20 mouse cellular contexts compared by ENCODE assay signal in the genomic region with DNA sequence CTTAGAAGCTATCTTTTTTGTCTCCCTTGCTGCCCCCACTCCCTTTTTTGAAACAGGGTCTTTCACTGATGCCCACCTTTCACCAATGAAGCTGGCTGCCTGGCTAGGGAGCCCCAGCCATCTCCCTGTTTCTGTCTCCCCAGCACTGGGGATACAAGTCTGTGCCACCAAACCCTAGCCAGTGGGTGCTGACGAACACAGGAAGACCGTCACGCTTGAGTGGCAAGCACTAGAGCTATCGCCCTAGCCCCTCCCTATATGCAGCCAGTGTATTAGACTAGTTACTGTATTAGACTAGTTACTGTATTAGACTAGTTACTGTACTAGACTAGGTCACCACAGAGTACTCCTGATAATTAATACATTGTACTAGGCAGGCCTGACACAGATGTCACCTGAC.
A peak's percentile ranks its signal among the peaks of the same experiment; 100 is the strongest.
DNase-seq lines count a peak whose midpoint lies in the region; ATAC-seq and TF ChIP-seq lines count a peak whose summit lies in the region.
"Had no signal": no experiment of that assay in that cellular context is flagged by ENCODE, and none has a peak within 500 bp of the region (broad histone marks: within the 10 kb centered on the region; RNA-seq: fewer than 3 reads in every experiment).

No protein-coding gene starts in this region.

- no peak for DNase-seq in heart, adult 2 months
- no peak for DNase-seq in heart, postnatal 10 days
- DNase-seq in spleen, adult 18-20 months = peak; percentile 57 to 72
- DNase-seq in spleen, adult 12 weeks (ENCODE audit: low spot score) = no peak
- peak; percentile 28 to 46 for DNase-seq in spleen, postnatal 14 days (ENCODE audit: low spot score in 2 of 2)
- DNase-seq in lung, postnatal 4 days = no peak
- DNase-seq: adrenal gland, adult 2 months; adrenal gland, postnatal 25 days; cerebellum, adult 8-10 months; cerebellum, postnatal 25 days; forebrain, postnatal 0 days; gastrocnemius, postnatal 14 days; heart, postnatal 4 days had no signal

- no peak overlapping the region for H3K4me2 ChIP-seq in intestine, embryonic 16.5 days (ENCODE audit: low read depth, low read length)
- H3K4me2 ChIP-seq: embryonic facial prominence, embryonic 13.5 days; forebrain, embryonic 12.5 days; heart, embryonic 12.5 days; hindbrain, embryonic 12.5 days had no signal

- no peak for TF ChIP-seq CTCF in heart, adult 2 months (IDR thresholded peaks at IDR 0.05)

- no peak for TF ChIP-seq EP300 in heart, adult 2 months (IDR thresholded peaks at IDR 0.05; ENCODE audit: insufficient read depth, low read depth, low read length)

- 0 out of 2 replicates have a peak, but pooled peaks cover 1% of the 10 kb centered on the region for H3K79me2 ChIP-seq in heart, adult 2 months (replicated peaks; ENCODE audit: control insufficient read depth, insufficient read depth, low read length)

- no peaks in the 10 kb centered on the region for H3K27me3 ChIP-seq in heart, adult 2 months (ENCODE audit: control insufficient read depth, insufficient read depth, low read length)
- H3K27me3 ChIP-seq in intestine, embryonic 16.5 days (replicated peaks; ENCODE audit: control insufficient read depth, insufficient read depth, low read length) = no peaks in the 10 kb centered on the region
- H3K27me3 ChIP-seq: embryonic facial prominence, embryonic 13.5 days; forebrain, embryonic 12.5 days; heart, embryonic 12.5 days; hindbrain, embryonic 12.5 days had no signal

- H3K36me3 ChIP-seq in heart, adult 2 months (ENCODE audit: control insufficient read depth, insufficient read depth, low read length) = no peaks in the 10 kb centered on the region; the same call in 1 of the 2 replicates
- no peaks in the 10 kb centered on the region for H3K36me3 ChIP-seq in intestine, embryonic 16.5 days (ENCODE audit: control insufficient read depth, insufficient read depth, low read length)
- H3K36me3 ChIP-seq: embryonic facial prominence, embryonic 13.5 days; forebrain, embryonic 12.5 days; hindbrain, embryonic 12.5 days had no signal

- TF ChIP-seq POLR2A in heart, adult 2 months (IDR thresholded peaks at IDR 0.05; ENCODE audit: insufficient read depth, low read depth, low read length) = no peak

- no peak for ATAC-seq in inflammation-experienced regulatory T-cells, adult 6 months
- ATAC-seq in intestine, embryonic 16.5 days = no peak
- ATAC-seq: forebrain, postnatal 0 days; hindbrain, embryonic 16.5 days had no signal

- intact Hi-C loops in heart, adult 2 months (cut with DNase I) = loop anchor here (5.0 kb wide), 2 partner anchors 118 to 133 kb away; partner anchors contain the start of gene Nifk
- intact Hi-C loops in heart, postnatal 10 days (cut with DNase I) = no loop called here

- no peak overlapping the region for H3K4me3 ChIP-seq in heart, adult 2 months
- H3K4me3 ChIP-seq in intestine, embryonic 16.5 days (ENCODE audit: low read length) = no peak overlapping the region
- H3K4me3 ChIP-seq: embryonic facial prominence, embryonic 13.5 days; forebrain, embryonic 12.5 days; heart, embryonic 12.5 days; hindbrain, embryonic 12.5 days had no signal

- no peak overlapping the region for H3K9ac ChIP-seq in heart, adult 2 months (ENCODE audit: low read depth, low read length)
- no peak overlapping the region for H3K9ac ChIP-seq in intestine, embryonic 16.5 days (ENCODE audit: low read depth, low read length)
- H3K9ac ChIP-seq: embryonic facial prominence, embryonic 13.5 days; forebrain, embryonic 12.5 days; forebrain, postnatal 0 days; heart, embryonic 12.5 days; hindbrain, embryonic 12.5 days had no signal

- H3K4me1 ChIP-seq in heart, adult 2 months (ENCODE audit: control insufficient read depth, insufficient read depth, low read length) = peaks cover 27% of the 10 kb centered on the region
- peaks cover 21% of the 10 kb centered on the region for H3K4me1 ChIP-seq in intestine, embryonic 16.5 days (ENCODE audit: control insufficient read depth, insufficient read depth, low read length)

- 88% methylated on average over 4 of the region's 4 CpGs for WGBS in heart, adult 2 months
- 97% methylated on average over 4 of the region's 4 CpGs for WGBS in intestine, embryonic 16.5 days

- H3K9me3 ChIP-seq in intestine, embryonic 16.5 days (ENCODE audit: control insufficient read depth, low read length) = no peaks in the 10 kb centered on the region
- H3K9me3 ChIP-seq: embryonic facial prominence, embryonic 13.5 days; forebrain, embryonic 12.5 days; heart, embryonic 12.5 days; hindbrain, embryonic 12.5 days had no signal

- peak overlapping the region; percentile 58; the same call in 1 of the 2 replicates for H3K27ac ChIP-seq in heart, adult 2 months
- H3K27ac ChIP-seq in intestine, embryonic 16.5 days (ENCODE audit: low read length) = no peak overlapping the region
- H3K27ac ChIP-seq: embryonic facial prominence, embryonic 13.5 days; forebrain, embryonic 12.5 days had no signal

Comparison
In these comparisons a context has a peak if more than half of its experiments do, and no peak if none do; other contexts are left out.
1. DNase-seq: peak in spleen, adult 18-20 months (2 of 2) and spleen, postnatal 14 days (2 of 2); none in heart, adult 2 months (0 of 2), heart, postnatal 10 days (0 of 2), spleen, adult 12 weeks (single experiment) and lung, postnatal 4 days (0 of 2).